Mouse (Mus musculus): ENCODE data around the gene Rnf44.

Gene Rnf44

DNA sequence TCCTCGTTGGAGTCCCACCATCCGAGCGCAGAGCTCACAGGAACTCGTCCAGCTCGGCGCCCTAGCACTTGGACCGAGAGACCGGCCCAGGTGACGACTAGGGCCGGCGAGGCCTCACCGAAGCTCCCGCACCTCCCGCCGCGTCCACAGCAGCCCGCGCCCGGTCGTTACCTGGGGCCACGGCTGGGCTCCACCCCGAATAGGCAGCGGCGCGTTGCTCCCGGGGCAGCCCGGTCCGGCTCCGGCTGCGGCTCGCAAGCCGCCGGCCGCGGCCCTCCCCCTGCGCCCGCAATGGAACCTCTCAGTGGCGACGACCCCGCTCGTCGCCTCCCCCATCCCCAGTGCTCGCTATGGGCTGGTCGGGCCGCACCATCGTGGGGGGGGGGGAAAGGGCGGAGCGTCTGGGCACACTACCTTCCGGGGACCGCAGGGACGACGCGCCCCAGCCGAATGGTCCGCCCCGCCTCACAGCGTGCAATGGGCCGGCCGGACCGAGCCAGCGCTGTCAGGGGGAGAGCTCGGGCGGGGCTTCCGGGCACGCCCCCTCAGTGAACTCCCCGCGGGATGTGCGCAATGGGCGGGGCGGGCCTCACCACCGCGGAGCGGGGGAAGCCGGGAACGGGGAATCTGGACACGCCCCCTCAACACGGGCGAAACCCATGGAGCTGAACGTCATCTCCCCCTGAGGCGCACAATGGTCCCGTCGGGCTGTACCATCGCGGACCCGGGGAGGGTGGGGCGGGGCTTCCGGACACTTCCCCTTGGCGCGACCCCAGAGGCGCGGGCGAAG, at the start of gene Rnf44:
Rnf44 (minus strand) TSS at position 350 of the 790 bp plus-strand sequence.
- DNase-seq = peak; percentile 100

DNA sequence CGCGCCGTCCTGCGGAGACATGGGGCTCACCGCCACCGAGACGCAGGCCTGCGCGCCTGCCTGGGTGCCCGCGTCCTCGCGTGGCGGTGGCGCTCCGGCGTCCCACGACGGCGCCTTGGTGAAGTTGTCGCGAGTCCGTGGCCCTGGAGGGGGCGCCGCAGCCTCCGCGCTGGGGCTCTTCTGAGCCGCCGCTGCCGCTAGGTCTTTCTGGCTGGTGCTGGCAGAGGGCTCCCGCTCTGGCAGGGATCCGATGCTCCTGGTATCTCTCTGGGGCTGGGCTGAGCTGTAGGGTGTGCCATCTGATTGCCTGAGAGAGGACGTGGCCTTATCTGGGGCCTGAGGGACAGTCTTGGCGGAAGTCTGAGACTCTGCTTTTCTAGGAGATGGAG, 44.5 kb upstream of the Rnf44 start:
- DNase-seq = no peak

DNA sequence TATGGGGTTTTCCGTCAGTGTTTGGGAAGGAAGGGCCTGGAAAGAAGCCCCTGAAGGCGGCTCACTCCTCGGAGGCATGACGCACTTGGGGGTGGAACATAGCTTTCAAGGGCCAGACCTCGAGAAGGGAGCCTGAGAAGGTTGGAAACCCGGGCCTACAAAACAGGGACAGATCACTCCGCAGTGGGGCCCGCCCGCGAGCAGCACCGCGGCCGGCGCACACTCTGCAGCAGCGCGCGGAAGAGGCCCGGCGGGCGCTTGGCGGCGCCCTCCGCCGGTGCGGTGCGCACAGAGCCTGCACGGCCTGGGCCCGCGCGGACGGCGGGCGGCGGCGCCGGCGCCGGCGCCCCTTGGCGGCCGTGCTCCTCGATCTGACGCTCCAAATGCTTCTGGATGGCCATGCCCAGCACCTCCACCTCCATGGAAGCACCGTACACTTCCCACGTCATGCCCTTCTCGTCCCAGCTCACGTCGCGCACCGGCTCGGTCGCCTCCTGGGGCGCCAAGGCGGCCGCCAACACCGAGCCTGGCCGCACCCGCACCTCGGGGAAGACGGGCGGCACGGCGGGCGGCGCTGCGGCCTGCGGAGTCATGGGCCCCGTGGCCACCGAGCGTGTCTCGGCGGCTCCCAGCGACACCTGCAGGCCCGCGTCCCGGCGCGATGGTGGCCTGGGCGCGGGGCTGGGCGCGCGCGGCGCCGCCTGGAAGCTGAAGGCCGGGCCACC, 43.9 kb upstream of the Rnf44 start:
- no peak for DNase-seq

DNA sequence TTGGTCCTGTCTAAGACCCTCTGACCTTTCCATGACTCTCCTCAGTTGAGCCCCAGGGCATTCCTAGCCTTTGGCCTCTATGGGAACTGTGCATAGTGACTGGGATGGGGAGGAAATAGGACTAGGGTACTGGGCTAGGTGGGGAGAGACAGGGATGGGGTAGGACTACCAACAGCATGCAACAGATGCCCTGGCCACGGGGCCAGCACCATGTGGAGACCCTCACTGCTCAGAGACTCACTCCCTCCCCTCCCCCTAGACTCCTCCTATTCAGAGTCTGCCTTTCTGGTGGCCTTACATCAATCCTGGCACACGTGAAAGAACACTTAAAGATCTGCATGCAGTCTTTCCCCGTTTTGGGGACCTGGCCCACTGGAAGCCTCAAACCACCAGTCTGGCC, 43.2 kb upstream of the Rnf44 start:
- DNase-seq = no peak

DNA sequence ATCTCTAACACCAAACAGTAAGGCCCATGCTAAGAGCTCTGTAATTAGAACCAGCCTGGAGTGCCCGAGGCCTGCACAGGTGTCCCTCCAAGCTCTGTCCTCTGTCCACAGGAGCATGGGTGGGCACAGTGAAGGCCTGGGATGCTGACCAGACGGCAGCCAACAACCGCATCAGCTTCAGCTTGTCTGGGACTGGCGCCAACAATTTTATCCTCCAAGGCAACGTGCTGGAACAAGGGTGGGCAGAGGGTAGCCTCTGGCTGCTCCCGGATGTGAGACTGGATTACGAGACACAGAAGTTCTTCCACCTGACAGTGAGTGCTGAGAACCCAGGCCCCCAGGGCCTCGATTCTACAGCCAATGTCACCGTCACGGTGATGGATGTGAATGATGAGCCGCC, 32.4 kb upstream of the Rnf44 start:
- DNase-seq = no peak

DNA sequence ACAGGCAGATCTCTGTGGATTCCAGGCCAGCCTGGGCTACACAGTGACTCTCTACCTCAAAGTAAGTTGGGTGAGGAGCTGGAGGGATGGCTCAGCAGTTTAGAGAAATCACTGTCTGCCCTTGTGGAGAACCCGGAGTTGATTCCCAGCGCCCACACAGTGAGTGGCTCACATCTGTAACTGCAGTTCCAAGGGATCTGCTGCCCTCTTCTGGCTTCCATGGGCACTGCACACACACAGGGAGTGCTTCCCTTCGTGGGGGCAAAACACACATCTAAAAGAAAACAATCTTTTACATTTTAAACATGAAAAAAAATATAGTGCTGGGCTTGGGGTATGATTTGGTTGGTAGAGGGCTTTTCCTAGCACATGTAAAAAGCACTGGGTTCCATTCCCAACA, 29.4 kb upstream of the Rnf44 start:
- no peak for DNase-seq

DNA sequence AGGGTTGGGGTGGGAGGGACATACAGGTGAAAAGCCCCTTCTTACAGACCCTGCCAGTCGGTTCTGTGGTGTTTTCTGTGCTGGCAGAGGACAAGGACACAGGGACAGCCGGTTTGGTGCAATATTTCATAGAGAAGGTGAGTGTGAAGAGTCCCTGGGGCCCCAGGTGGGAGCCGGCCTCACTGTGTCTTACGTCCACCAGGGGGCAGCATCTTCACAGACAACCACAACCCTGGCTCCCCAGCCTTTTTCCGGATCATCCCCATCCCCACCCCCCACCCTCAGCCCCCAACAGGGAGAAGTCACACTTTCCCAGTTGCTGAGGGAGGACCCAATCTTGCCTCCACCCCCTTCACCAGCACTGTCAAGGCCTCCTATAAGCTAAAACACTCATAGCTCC, 23.2 kb upstream of the Rnf44 start:
- peak; percentile 41 for DNase-seq

DNA sequence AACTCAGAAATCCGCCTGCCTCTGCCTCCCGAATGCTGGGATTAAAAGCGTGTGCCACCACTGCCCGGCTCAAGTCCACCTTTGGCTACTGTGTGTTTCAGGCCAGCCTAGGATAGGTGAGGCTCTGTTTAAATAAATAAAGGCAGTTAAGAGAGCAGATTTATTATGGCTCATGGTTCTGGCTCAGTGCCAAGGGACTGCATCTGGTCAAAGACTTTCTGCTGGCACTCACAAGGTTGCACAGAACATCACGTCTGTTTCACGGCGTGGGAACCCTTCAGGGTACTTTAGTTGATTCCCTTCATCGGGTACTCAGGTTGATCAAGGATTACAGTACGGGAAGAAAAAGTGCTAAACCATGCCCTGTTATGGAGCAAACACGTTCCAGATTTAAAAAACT, 21.3 kb upstream of the Rnf44 start:
- DNase-seq = no peak

DNA sequence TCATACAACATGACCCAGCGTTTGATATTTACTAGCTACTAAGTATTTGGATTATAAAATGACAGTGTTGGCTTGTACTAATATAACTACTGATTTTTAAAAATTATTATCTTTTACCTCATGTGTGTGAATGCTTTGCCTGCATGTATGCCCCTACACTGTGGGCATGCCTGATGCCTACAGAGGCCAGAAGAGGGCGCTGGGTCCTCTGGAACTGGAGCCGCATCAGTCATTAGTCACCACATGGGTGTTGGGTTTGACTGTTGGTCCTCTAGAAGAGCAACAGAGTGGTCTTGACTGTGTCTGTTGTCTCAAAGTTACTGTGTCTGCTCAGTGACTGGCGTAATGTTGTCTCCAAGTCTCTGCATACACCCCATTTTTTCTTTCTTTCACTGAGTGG, 20.7 kb upstream of the Rnf44 start:
- DNase-seq = no peak

DNA sequence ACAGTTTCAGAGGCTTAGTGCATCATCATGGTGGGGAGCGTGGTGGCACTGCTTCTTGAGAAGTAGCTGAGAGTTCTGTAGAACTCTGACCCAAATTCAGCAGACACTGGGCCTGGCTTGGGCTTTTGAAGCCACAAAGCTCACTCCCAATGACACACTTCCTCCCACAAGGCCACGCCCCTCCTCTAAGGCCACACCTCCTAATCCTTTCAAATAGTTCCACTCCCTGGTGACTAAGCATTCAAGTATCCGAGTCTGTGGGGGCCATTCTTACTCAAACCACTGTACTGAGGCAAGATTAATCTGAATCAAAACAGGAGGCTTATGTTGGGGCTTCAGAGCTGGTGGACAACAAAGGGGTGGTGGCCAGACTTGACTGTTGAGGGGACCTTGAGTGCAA, 17.2 kb upstream of the Rnf44 start:
- no peak for DNase-seq

DNA sequence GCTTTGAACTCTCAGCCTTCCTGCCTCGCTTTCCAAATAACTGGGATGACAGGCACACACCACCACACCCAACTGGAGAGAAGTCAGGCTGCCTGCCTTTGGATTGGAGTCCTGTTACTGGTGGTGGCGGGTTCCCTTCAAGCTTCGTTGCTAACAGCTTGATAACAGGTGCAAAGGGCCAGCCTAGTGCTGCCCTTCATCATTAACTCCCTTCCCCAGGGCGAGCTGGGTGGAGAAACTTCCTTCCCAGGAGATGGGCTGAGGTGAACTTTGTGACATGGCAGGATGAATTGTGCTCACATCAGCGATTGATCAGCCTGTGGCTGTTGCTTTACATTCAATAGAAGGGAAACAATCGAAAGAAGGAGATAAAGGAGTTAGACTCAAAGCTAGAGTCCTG, 11.2 kb upstream of the Rnf44 start:
- DNase-seq = no peak

DNA sequence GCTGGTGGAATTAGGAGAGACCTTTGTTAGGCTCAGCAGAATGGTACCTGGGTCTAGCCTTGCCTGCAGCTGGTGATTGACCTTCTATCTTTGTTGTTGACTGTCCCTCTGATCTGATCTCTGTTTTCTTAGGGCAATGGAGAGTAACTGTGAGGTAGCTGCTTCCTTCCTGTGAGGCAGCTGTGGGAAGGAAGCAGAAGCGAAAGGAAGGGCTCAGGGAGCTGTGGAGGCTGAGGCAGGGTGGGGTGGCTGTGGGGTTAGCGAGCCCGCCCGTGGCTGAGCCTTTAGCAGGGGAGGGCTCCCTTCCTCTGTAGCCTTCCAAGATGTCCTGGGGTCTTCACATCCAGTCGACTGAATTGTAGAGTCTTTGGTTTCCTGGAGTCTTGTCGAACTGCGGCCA, 8.8 kb upstream of the Rnf44 start:
- DNase-seq = no peak

DNA sequence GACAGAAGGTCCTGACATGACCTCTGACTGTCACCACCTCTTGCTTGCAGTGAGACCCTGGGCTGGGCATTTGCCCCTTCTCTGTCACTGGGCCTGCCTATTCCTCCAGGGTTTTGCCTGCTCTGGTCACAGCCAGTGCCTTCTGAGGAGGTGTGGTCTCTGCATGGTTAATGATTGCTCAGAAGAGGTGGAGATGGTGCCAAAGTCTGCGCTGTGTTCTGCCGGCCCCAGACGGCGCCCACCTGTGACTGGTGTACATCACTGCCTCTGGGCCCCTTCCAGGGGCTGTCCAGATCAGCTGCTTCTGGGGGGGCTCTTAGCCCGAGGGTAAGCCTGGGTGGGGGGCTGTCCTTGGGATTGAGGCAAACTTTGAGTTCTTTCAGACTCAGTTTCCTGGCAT, 7.5 kb upstream of the Rnf44 start, which contains the start of gene Cdhr2:
Cdhr2 (plus strand) TSS at position 219 of the 400 bp plus-strand sequence.
- DNase-seq = no peak

DNA sequence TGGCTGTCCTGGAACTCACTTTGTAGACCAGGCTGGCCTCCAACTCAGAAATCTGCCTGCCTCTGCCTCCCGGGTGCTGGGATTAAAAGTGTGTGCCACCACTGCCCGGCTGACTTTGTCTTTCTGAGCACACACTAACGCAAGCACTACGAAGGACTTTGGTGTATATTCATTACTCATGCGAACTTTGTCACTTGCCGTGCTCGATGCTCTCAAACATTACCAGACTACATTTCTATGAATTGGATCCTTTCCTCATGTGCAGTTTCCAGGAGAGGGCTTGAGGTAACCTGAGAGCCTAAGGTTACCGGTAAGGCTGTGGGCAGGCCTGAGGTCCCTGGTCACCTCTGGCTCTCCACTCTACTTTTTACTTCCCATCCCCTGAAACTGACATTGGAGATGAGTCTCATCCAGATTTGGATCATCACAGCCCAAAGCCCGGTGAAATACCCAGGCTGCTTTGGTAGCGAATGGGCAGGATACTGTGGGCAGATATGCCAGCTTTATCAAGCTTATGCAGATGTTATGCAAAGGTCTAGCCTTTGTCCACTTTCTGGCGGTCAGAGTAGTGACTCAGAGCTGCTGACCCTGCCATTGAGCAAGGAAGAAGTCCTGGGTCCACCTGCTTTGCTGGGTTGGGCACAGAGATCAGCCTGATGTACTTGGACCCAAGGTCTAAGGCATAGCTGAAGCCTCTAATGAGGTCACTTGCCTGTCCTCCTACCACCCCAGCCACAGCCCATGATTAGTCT, 1.9 kb upstream of the Rnf44 start:
- no peak for DNase-seq

DNA sequence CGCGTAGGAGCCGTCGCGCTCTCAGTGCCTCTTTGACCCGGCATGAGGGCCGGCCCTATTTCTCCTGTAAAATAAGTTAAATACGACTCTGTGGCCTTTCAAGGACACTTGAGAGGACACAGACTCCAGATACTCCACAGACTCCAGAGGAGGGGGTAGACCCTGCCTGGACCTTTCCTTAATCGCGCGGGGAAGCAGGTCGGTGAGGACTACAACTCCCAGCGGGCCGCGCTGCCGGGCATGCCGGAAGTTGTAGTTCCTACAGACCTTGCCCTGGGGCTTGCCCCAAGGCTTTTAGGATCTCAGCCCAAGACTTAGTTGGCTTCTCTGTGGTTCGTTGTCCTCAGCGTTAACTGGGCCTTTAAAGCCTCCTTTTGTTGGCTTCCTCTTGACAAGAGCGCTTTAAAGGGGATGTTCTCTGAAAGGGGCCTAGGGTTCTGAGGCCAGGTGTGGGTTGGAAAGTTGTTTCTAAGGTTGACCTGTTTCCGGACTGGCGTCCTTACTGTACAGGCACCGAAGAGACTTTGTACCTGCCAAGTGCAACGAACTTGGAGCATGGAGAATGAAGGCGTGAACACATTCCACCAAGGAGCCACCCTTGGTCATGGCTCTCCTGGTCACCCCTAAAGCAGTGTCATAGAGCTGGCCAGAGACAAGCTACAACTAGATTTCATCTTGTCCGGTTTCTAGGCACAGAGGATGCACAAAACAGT, 797 bp upstream of the Rnf44 start:
- DNase-seq = no peak

DNA sequence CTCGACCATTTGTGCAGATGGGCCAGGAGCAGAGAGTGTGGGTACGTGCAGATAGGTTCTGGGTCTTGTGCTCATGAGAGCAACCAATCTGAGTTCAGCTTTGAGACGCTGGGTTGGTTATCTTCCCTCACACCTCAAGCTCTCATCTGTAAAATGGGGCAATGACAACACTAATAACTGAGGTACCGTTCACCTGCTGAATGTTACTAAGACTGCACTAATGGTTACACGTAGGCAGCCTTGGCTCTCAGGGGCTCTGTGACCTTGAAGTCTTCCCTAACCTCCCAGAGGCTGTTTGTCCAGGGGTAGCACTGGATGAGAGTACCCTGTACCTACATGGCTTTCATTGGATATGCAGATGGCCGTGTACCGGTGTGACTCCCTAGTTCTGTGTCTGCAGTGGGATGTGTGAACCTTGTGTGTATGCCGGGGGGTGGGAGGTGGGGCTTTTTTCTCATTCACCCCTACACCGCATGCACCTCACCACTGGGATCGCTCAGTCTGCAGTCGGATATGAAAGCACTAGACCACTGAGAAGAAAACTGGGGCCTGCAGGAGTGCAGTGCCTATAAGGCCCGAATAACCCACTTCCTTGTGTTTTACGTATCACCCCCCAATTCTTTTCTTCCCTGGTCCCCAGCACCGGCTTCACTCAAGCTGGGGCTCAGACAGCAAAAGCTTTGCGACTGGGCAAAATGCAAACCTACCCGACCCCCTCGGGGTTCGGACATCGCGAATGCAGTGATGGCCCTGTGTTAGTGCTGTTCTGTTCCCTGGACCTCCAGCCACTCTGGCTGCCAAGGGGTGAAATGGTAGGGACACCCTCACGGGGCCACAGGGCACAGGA, 773 bp downstream of the Rnf44 start:
- DNase-seq = no peak

DNA sequence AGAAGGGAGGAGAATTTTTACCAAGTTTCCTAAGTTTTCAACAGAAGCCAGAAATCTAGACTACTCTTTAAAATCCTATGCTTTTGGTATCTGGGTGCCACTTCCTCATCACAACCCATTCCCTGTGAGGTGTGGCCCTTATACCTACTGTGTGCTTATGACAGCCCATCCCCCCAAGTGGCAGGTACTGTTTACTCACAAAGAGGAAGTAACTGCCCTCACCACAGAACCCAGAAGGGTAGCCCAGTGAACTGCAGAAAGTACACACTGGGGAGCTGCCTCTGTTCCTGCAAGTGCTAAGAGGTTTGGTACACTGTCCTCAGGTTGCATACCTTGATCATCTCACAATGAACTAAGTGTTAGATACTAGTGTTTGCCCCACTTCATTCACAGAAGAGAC, 2.0 kb downstream of the Rnf44 start:
- DNase-seq = no peak

DNA sequence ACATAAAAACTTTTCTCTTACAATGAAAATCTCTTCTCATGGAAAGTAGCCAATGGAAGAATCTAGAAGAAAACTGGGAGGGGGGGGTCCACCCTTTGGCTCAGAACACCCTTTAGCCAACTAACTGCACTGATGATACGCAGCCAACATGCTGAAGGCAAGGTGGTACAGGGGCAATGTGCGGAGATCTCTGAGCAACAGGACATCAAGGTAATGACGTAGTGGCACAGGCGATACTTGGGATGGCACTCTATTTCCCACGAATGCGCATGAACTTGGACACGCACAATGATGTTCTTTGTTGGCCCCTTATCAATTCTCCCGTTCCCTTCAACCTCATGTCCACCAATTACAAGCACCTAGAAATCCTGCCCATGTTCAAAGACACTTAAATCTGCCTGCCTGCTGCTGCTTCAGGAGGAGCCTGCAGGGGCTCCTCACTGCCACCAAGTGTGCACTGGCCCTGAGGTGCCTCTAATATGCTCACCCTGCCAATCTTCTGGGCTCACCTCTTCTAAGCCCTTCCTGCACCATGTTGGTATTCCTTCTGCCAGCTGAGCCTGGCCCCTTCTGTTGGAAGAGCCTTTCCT, 3.5 kb downstream of the Rnf44 start:
- no peak for DNase-seq

DNA sequence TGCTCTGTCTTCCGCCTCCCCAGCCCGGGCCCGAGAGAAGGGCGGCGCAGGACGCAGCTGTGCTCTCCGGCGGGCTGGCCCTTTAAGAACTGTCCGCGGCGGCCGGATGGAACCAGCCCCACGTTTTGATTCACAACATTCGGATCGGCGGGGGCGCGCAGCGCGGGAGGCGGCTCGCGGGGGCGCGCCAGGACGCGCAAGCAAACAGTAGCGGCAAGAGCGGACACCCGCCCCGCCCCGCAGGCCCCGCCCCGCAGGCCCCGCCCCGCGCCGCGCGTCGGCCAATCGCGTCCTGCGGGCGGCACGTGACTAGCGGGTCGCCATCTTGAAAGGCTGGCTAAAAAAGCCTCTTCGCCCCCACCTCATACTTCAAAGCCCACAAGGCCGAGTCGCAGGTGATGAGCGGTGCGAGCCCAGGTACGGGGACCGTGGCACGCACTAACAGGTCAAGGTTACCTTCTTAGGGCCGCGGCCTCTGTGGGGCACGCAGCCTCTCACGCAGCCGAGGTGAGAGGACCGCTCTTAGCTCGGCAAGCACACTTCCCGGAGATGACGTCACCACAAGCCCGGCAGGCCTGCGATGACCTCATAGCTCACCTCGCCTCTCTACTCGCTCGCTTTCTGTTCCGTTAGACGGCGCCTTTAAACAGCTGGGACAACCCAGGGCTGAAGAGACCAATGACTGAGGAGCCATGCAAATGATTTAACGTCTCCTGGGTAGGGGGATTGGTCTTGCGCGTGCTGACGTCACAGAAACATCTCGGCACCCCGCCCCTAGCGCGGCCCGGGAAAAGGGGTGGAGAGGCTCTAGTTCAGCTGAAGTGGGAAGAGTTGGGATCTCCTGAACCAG, 5.9 kb downstream of the Rnf44 start:
- peak; percentile 99 for DNase-seq

DNA sequence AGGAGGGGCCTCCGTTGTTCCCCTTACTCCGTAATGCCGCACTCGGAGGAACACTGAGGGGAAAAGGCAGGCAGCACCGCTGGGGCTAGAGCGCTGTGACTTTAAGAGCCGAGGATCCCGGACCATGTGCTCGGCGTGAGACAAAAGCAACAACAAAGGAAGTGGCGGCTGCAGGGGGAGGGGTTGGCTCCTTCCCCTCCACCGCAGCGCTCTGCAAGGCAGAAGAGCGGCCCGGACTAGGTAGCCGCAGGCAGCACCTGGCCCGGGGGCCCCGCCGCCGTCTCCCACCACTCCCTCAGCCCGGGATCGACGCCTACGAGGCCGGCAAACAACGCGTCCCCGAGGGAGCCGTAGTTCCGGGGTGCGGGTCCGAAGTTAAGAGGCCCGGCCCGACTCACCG, 6.6 kb downstream of the Rnf44 start:
- DNase-seq = peak; percentile 85
